21 mouse cellular contexts compared by ENCODE assay signal in the genomic region with DNA sequence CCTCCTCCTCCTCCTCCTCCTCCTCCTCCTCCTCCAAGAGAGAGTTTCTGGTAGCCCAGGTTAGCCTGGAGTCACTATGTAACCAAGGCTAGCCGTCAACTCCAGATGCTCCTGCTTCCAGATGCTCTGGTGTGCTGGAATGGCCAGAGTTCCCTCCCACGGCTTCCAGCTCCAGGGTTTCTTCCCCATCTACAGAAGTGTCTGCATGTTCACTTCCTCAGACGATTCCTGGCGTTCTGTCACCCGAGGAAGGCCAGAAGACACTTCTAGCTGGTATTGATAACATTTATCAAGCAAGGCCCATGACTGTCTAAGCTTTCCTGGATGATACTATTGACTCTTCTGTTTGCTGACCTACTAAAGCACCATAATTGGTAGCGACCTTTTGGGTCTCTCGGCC. TPM values are rescaled to one million over a fixed set of nuclear protein-coding genes. Genes with fewer than 3 reads are reported as not detected.
A peak's percentile ranks its signal among the peaks of the same experiment; 100 is the strongest.
DNase-seq lines count a peak whose midpoint lies in the region; ATAC-seq and TF ChIP-seq lines count a peak whose summit lies in the region.
"Had no signal": no experiment of that assay in that cellular context is flagged by ENCODE, and none has a peak within 500 bp of the region (broad histone marks: within the 10 kb centered on the region; RNA-seq: fewer than 3 reads in every experiment).

No protein-coding gene starts in this region.

- H3K27ac ChIP-seq in heart, postnatal 0 days (ENCODE audit: low read depth) = peak overlapping the region; percentile 81
- H3K27ac ChIP-seq: forebrain, embryonic 12.5 days; hindbrain, embryonic 14.5 days; midbrain, embryonic 13.5 days; neural tube, embryonic 15.5 days had no signal

- H3K4me1 ChIP-seq in heart, postnatal 0 days (ENCODE audit: control insufficient read depth, insufficient read depth) = peaks cover 44% of the 10 kb centered on the region

- H3K4me2 ChIP-seq in heart, postnatal 0 days (ENCODE audit: low read depth, low read length) = no peak overlapping the region
- H3K4me2 ChIP-seq: forebrain, embryonic 12.5 days; hindbrain, embryonic 14.5 days; midbrain, embryonic 13.5 days; neural tube, embryonic 15.5 days had no signal

- 0 out of 2 replicates have a peak, but pooled peaks cover 4% of the 10 kb centered on the region for H3K36me3 ChIP-seq in heart, postnatal 0 days (replicated peaks; ENCODE audit: control insufficient read depth, insufficient read depth, low read length)
- H3K36me3 ChIP-seq: forebrain, embryonic 12.5 days; midbrain, embryonic 13.5 days; neural tube, embryonic 15.5 days had no signal

- no peaks in the 10 kb centered on the region for H3K9me3 ChIP-seq in heart, postnatal 0 days (replicated peaks; ENCODE audit: control insufficient read depth, low read length)
- H3K9me3 ChIP-seq: forebrain, embryonic 12.5 days; midbrain, embryonic 13.5 days; neural tube, embryonic 15.5 days had no signal

- H3K27me3 ChIP-seq in heart, postnatal 0 days (ENCODE audit: control insufficient read depth, insufficient read depth, low read length) = no peaks in the 10 kb centered on the region
- H3K27me3 ChIP-seq: forebrain, embryonic 12.5 days; midbrain, embryonic 13.5 days; neural tube, embryonic 15.5 days had no signal

- no peak for TF ChIP-seq EP300 in heart, postnatal 0 days (IDR thresholded peaks at IDR 0.05; ENCODE audit: low read depth)

- WGBS in heart, postnatal 0 days = 53% methylated on average over 7 of the region's 7 CpGs

- no peak for TF ChIP-seq CTCF in heart, postnatal 0 days (IDR thresholded peaks at IDR 0.05; ENCODE audit: low read depth)

- intact Hi-C loops in heart, postnatal 10 days (cut with DNase I) = no loop called here

- ATAC-seq in heart, postnatal 0 days (ENCODE audit: insufficient read depth, low read depth) = no peak
- ATAC-seq: midbrain, embryonic 13.5 days had no signal

- peak; percentile 94 for DNase-seq in heart, adult 11 months
- DNase-seq in heart, adult 18-20 months = no peak
- no peak for DNase-seq in heart, postnatal 0 days (ENCODE audit: low spot score)
- no peak for DNase-seq in heart, postnatal 10 days
- DNase-seq in lung, postnatal 10 days = peak; percentile 32
- DNase-seq in lung, postnatal 14 days = no peak
- no peak for DNase-seq in left cerebral cortex, adult 8-10 months (ENCODE audit: low spot score in 2 of 2)
- DNase-seq in adrenal gland, postnatal 14 days = no peak
- DNase-seq: adrenal gland, adult 8-10 months; cerebellum, postnatal 25 days; gastrocnemius, postnatal 25 days; kidney, adult 18-20 months; kidney, postnatal 10 days; thymus, postnatal 25 days had no signal

- no peak overlapping the region for H3K9ac ChIP-seq in heart, postnatal 0 days (replicated peaks; ENCODE audit: low read depth, low read length)
- H3K9ac ChIP-seq: forebrain, embryonic 12.5 days; hindbrain, embryonic 14.5 days; midbrain, embryonic 13.5 days; neural tube, embryonic 15.5 days had no signal

- H3K4me3 ChIP-seq in heart, postnatal 0 days (ENCODE audit: low read depth, low read length) = no peak overlapping the region
- H3K4me3 ChIP-seq: forebrain, embryonic 12.5 days; layer of hippocampus, adult 2 months; left cerebral cortex, adult 2 months; midbrain, embryonic 13.5 days; myocyte; neural tube, embryonic 15.5 days had no signal

RNA-seq across cellular contexts. Expression of a gene that starts 16.7 kb away (rescaled TPM):
- total RNA-seq in heart, adult 18-20 months (2021) = 10 to 100 TPM; 52.3 to 62.0 TPM
- 6.4 and 7.7 TPM in 2 replicates for total RNA-seq in heart, postnatal 0 days (2014; rRNA removed; ENCODE audit: low replicate concordance)
- polyA plus RNA-seq in heart, postnatal 0 days (2015; fragmentation: Nextera tagmentation; extraction: Ambion mirVana) = 10.0 and 11.4 TPM in 2 replicates
- total RNA-seq in heart, postnatal 10 days (2021) = 10 to 100 TPM; 48.6 to 60.9 TPM
- 100 to 1,000 TPM; 117 to 135 (median 123) TPM for total RNA-seq in left cerebral cortex, adult 8-10 months (2022)
- 53.0 and 66.5 TPM in 2 replicates for total RNA-seq in adrenal gland, postnatal 14 days (2021)

RNA-seq across cellular contexts. Expression of a gene that starts 27.0 kb away (rescaled TPM):
- total RNA-seq in heart, adult 18-20 months (2021) = 10 to 100 TPM; 26.2 to 27.4 TPM
- 42.2 and 69.4 TPM in 2 replicates for total RNA-seq in heart, postnatal 0 days (2014; rRNA removed; ENCODE audit: low replicate concordance)
- 19.1 and 20.3 TPM in 2 replicates for polyA plus RNA-seq in heart, postnatal 0 days (2015; fragmentation: Nextera tagmentation; extraction: Ambion mirVana)
- 10 to 100 TPM; 42.1 to 42.3 TPM for total RNA-seq in heart, postnatal 10 days (2021)
- 10 to 100 TPM; 47.0 to 55.6 (median 48.1) TPM for total RNA-seq in left cerebral cortex, adult 8-10 months (2022)
- total RNA-seq in adrenal gland, postnatal 14 days (2021) = 46.8 and 48.1 TPM in 2 replicates

Comparison
In these comparisons a context has a peak if more than half of its experiments do, and no peak if none do; other contexts are left out.
1. DNase-seq: peak in heart, adult 11 months (single experiment) and lung, postnatal 10 days (single experiment); none in heart, adult 18-20 months (0 of 2), heart, postnatal 0 days (single experiment), heart, postnatal 10 days (0 of 2), lung, postnatal 14 days (single experiment), left cerebral cortex, adult 8-10 months (0 of 2) and adrenal gland, postnatal 14 days (single experiment).